Mouse (Mus musculus): ENCODE results near the gene Trak2.
"Not testable (repeated sequence)": the region's sequence is repeated elsewhere in the genome, so short reads cannot be mapped to it uniquely, and the experiment has no call there.

The Trak2 gene

GRCm38 (mm10) chr1:58953686-58954434, 19.4 kb downstream of the Trak2 start:
- DNase-seq (ENCODE audit: low spot score in 2 of 2), result no peak

- no peak for DNase-seq (ENCODE audit: low spot score in 2 of 2)
Measured at GRCm38 (mm10) chr1:58952997-58953396, 20.2 kb downstream of the Trak2 start.

- no peak for DNase-seq (ENCODE audit: low spot score in 2 of 2)
Measured at GRCm38 (mm10) chr1:58952526-58952925, 20.7 kb downstream of the Trak2 start.

GRCm38 (mm10) chr1:58951841-58952240, 21.4 kb downstream of the Trak2 start:
- no peak for DNase-seq (ENCODE audit: low spot score in 2 of 2)

GRCm38 (mm10) chr1:58950899-58951648, 22.2 kb downstream of the Trak2 start:
- peak; percentile 41 to 73 for DNase-seq (ENCODE audit: low spot score in 2 of 2)

- DNase-seq (ENCODE audit: low spot score in 2 of 2), result no peak
Measured at GRCm38 (mm10) chr1:58949561-58950106, 23.6 kb downstream of the Trak2 start.

- DNase-seq (ENCODE audit: low spot score in 2 of 2), result no peak
Measured at GRCm38 (mm10) chr1:58946718-58947117, 26.5 kb downstream of the Trak2 start.

- no peak for DNase-seq (ENCODE audit: low spot score in 2 of 2)
Measured at GRCm38 (mm10) chr1:58945960-58946670, 27.1 kb downstream of the Trak2 start.

GRCm38 (mm10) chr1:58945523-58945922, 27.7 kb downstream of the Trak2 start:
- no peak for DNase-seq (ENCODE audit: low spot score in 2 of 2)

GRCm38 (mm10) chr1:58937606-58938099, 35.6 kb downstream of the Trak2 start:
- no peak for DNase-seq (ENCODE audit: low spot score in 2 of 2)

GRCm38 (mm10) chr1:58936746-58937605, 36.3 kb downstream of the Trak2 start:
- DNase-seq (ENCODE audit: low spot score in 2 of 2), result no peak

GRCm38 (mm10) chr1:58926664-58927063, 46.6 kb downstream of the Trak2 start:
- no peak for DNase-seq (ENCODE audit: low spot score in 2 of 2)

- DNase-seq (ENCODE audit: low spot score in 2 of 2), result no peak
Measured at GRCm38 (mm10) chr1:58917566-58917965, 55.7 kb downstream of the Trak2 start.

- no peak for DNase-seq (ENCODE audit: low spot score in 2 of 2)
Measured at GRCm38 (mm10) chr1:58909636-58910272, 63.5 kb downstream of the Trak2 start.

GRCm38 (mm10) chr1:58903681-58904080, 69.5 kb downstream of the Trak2 start:
- no peak for DNase-seq (ENCODE audit: low spot score in 2 of 2)

- DNase-seq (ENCODE audit: low spot score in 2 of 2), result not testable (repeated sequence)
Measured at GRCm38 (mm10) chr1:58897561-58897960, 75.7 kb downstream of the Trak2 start.

- DNase-seq (ENCODE audit: low spot score in 2 of 2), result not testable (repeated sequence)
Measured at GRCm38 (mm10) chr1:58892386-58892785, 80.8 kb downstream of the Trak2 start.

- not testable (repeated sequence) for DNase-seq (ENCODE audit: low spot score in 2 of 2)
Measured at GRCm38 (mm10) chr1:58891481-58892170, 81.6 kb downstream of the Trak2 start.

- not testable (repeated sequence) for DNase-seq (ENCODE audit: low spot score in 2 of 2)
Measured at GRCm38 (mm10) chr1:58890697-58891290, 82.4 kb downstream of the Trak2 start.
